25 mouse cellular contexts compared by ENCODE assay signal in the genomic region with DNA sequence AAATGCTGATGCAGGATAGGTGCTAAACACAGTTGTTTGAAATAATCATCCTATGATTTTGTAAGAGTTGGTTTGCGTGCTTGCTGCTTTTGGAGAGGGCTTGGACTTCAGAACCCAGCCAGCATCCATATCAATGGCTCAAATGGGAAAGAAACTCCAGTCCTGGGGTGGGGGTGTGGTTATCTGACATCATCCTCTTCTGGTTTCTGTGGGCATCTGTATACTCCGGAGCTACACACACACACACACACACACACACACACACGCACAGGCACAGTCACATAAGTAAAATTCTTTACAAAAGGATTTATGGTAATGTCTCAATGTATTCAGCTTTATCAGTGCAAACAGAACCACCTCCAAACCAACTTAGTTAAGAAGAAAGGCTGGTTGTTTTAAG. TPM values are rescaled to one million over a fixed set of nuclear protein-coding genes. Genes with fewer than 3 reads are reported as not detected.
A peak's percentile ranks its signal among the peaks of the same experiment; 100 is the strongest.
DNase-seq lines count a peak whose midpoint lies in the region; ATAC-seq and TF ChIP-seq lines count a peak whose summit lies in the region.
"Had no signal": no experiment of that assay in that cellular context is flagged by ENCODE, and none has a peak within 500 bp of the region (broad histone marks: within the 10 kb centered on the region; RNA-seq: fewer than 3 reads in every experiment).

No protein-coding gene starts in this region.

- no peak for TF ChIP-seq CTCF in intestine, postnatal 0 days (IDR thresholded peaks at IDR 0.05; ENCODE audit: low read depth)
- TF ChIP-seq CTCF in lung, postnatal 0 days (IDR thresholded peaks at IDR 0.05), result no peak

- no peak overlapping the region for H3K4me3 ChIP-seq in intestine, embryonic 15.5 days (replicated peaks)
- H3K4me3 ChIP-seq in intestine, postnatal 0 days (ENCODE audit: low read depth, low read length), result no peak overlapping the region
- no peak overlapping the region for H3K4me3 ChIP-seq in lung, postnatal 0 days (ENCODE audit: low read depth, low read length)
- H3K4me3 ChIP-seq in stomach, embryonic 14.5 days (ENCODE audit: low read depth, low read length), result no peak overlapping the region
- H3K4me3 ChIP-seq: embryonic facial prominence, embryonic 10.5 days; erythroblast, embryonic 14.5 days; forebrain, embryonic 10.5 days; heart, embryonic 15.5 days had no signal

- 60% methylated on average over 3 of the region's 3 CpGs for WGBS in intestine, embryonic 15.5 days
- 60% methylated on average over 3 of the region's 3 CpGs for WGBS in intestine, postnatal 0 days
- WGBS in lung, postnatal 0 days, result 33% methylated on average over 3 of the region's 3 CpGs
- WGBS in stomach, embryonic 14.5 days, result 66% methylated on average over 3 of the region's 3 CpGs

- 0 out of 2 replicates have a peak overlapping the region, but pooled peaks have one; percentile 4 for H3K27ac ChIP-seq in intestine, embryonic 15.5 days
- H3K27ac ChIP-seq in intestine, postnatal 0 days (ENCODE audit: low read depth, low read length), result no peak overlapping the region
- peak overlapping the region; percentile 49; the same call in 1 of the 2 replicates for H3K27ac ChIP-seq in lung, postnatal 0 days (ENCODE audit: low read length)
- peak overlapping the region; percentile 58; the same call in 1 of the 2 replicates for H3K27ac ChIP-seq in stomach, embryonic 14.5 days (ENCODE audit: low read length)
- H3K27ac ChIP-seq: embryonic facial prominence, embryonic 10.5 days; forebrain, embryonic 10.5 days; heart, embryonic 15.5 days; hindbrain, embryonic 14.5 days had no signal

- H3K4me1 ChIP-seq in intestine, embryonic 15.5 days (replicated peaks), result peaks cover 10% of the 10 kb centered on the region
- no peaks in the 10 kb centered on the region for H3K4me1 ChIP-seq in intestine, postnatal 0 days (replicated peaks; ENCODE audit: control insufficient read depth, insufficient read depth, low read length)
- H3K4me1 ChIP-seq in lung, postnatal 0 days (ENCODE audit: insufficient read depth, low read depth, low read length), result peaks cover 7% of the 10 kb centered on the region; the same call in 1 of the 2 replicates
- H3K4me1 ChIP-seq in stomach, embryonic 14.5 days (ENCODE audit: control insufficient read depth, insufficient read depth, low read length), result 0 out of 2 replicates have a peak, but pooled peaks cover 5% of the 10 kb centered on the region

- no peak for DNase-seq in lung, postnatal 0 days (ENCODE audit: low spot score)
- no peak for DNase-seq in lung, postnatal 4 days
- DNase-seq in right cerebral cortex, postnatal 14 days, result no peak
- DNase-seq: adrenal gland, adult 2 months; adrenal gland, postnatal 25 days; cerebellum, adult 18-20 months; cerebellum, adult 9-11 months; cerebellum, postnatal 36 days; gastrocnemius, postnatal 36 days; heart, postnatal 14 days had no signal

- no peaks in the 10 kb centered on the region for H3K9me3 ChIP-seq in intestine, embryonic 15.5 days
- H3K9me3 ChIP-seq in intestine, postnatal 0 days (ENCODE audit: control insufficient read depth), result no peaks in the 10 kb centered on the region
- no peaks in the 10 kb centered on the region for H3K9me3 ChIP-seq in lung, postnatal 0 days (ENCODE audit: low read length)
- H3K9me3 ChIP-seq in stomach, embryonic 14.5 days (ENCODE audit: control insufficient read depth, low read depth, low read length), result no peaks in the 10 kb centered on the region
- H3K9me3 ChIP-seq: embryonic facial prominence, embryonic 10.5 days; forebrain, embryonic 10.5 days; heart, embryonic 15.5 days had no signal

- ATAC-seq in intestine, embryonic 15.5 days, result peak; percentile 11
- ATAC-seq in intestine, postnatal 0 days, result no peak
- ATAC-seq in lung, postnatal 0 days, result peak; percentile 36; the same call in 1 of the 2 replicates
- ATAC-seq in stomach, embryonic 14.5 days (ENCODE audit: insufficient number of reproducible peaks, insufficient read depth, low FRiP score, low read depth), result peak; percentile 53
- ATAC-seq in erythroblast, adult 5-6 weeks (replicated peaks; ENCODE audit: low FRiP score, poor library complexity, severe bottlenecking), result no peak
- ATAC-seq: forebrain, embryonic 14.5 days; Patski had no signal

- peaks cover 35% of the 10 kb centered on the region for H3K27me3 ChIP-seq in intestine, embryonic 15.5 days (replicated peaks)
- H3K27me3 ChIP-seq in intestine, postnatal 0 days (replicated peaks; ENCODE audit: control insufficient read depth, insufficient read depth, low read length), result peaks cover 43% of the 10 kb centered on the region
- H3K27me3 ChIP-seq in lung, postnatal 0 days (replicated peaks; ENCODE audit: insufficient read depth, low read length), result peaks cover 25% of the 10 kb centered on the region
- peaks cover 27% of the 10 kb centered on the region for H3K27me3 ChIP-seq in stomach, embryonic 14.5 days (ENCODE audit: control insufficient read depth, insufficient read depth, low read length)

- no peak for TF ChIP-seq EP300 in lung, postnatal 0 days (IDR thresholded peaks at IDR 0.05)

- no peak overlapping the region for H3K9ac ChIP-seq in intestine, embryonic 15.5 days
- H3K9ac ChIP-seq in intestine, postnatal 0 days (ENCODE audit: low read depth, low read length), result no peak overlapping the region
- H3K9ac ChIP-seq in lung, postnatal 0 days (replicated peaks; ENCODE audit: low read depth), result no peak overlapping the region
- no peak overlapping the region for H3K9ac ChIP-seq in stomach, embryonic 14.5 days (replicated peaks; ENCODE audit: low read depth, low read length)
- H3K9ac ChIP-seq: heart, embryonic 15.5 days; hindbrain, embryonic 14.5 days had no signal

- H3K4me2 ChIP-seq in intestine, embryonic 15.5 days (replicated peaks), result no peak overlapping the region
- H3K4me2 ChIP-seq in intestine, postnatal 0 days (replicated peaks; ENCODE audit: low read depth), result no peak overlapping the region
- H3K4me2 ChIP-seq in lung, postnatal 0 days (replicated peaks; ENCODE audit: low read depth, low read length), result no peak overlapping the region
- no peak overlapping the region for H3K4me2 ChIP-seq in stomach, embryonic 14.5 days (replicated peaks; ENCODE audit: low read depth, low read length)
- H3K4me2 ChIP-seq: heart, embryonic 11.5 days; heart, embryonic 15.5 days; hindbrain, embryonic 14.5 days had no signal

- no peaks in the 10 kb centered on the region for H3K36me3 ChIP-seq in intestine, embryonic 15.5 days
- no peaks in the 10 kb centered on the region for H3K36me3 ChIP-seq in intestine, postnatal 0 days (ENCODE audit: control insufficient read depth, insufficient read depth)
- H3K36me3 ChIP-seq in lung, postnatal 0 days (ENCODE audit: insufficient read depth, low read length), result no peaks in the 10 kb centered on the region
- H3K36me3 ChIP-seq in stomach, embryonic 14.5 days (ENCODE audit: control insufficient read depth, insufficient read depth, low read length), result no peaks in the 10 kb centered on the region
- H3K36me3 ChIP-seq: embryonic facial prominence, embryonic 10.5 days; forebrain, embryonic 10.5 days; heart, embryonic 15.5 days had no signal

RNA-seq across cellular contexts. Expression of a gene that starts 6.4 kb away (rescaled TPM):
- 0.09 TPM in 1 of 2 replicates, not detected in the other for polyA plus RNA-seq in intestine, embryonic 15.5 days (2015; fragmentation: Nextera tagmentation; extraction: Ambion mirVana)
- not detected in 2 replicates for polyA plus RNA-seq in intestine, postnatal 0 days (2015; fragmentation: Nextera tagmentation; extraction: Ambion mirVana)
- polyA plus RNA-seq in lung, postnatal 0 days (2015; fragmentation: Nextera tagmentation; extraction: Ambion mirVana), result 1.1 and 1.5 TPM in 2 replicates
- polyA plus RNA-seq in stomach, embryonic 14.5 days (2014; fragmentation: Nextera tagmentation; extraction: Ambion mirVana), result 0.17 TPM in 2 replicates
- not detected in 2 replicates for total RNA-seq in erythroblast, adult 5-6 weeks (2015; ENCODE audit: low replicate concordance)
- total RNA-seq in erythroblast, adult 5-6 weeks (2017; ENCODE audit: low replicate concordance), result not detected in 2 replicates
- total RNA-seq: adrenal gland, adult 2 months; adrenal gland, postnatal 25 days; CH12.LX; gastrocnemius, adult 8-10 months; gastrocnemius, postnatal 36 days; heart, postnatal 14 days; hematopoietic stem cell, adult 5-6 weeks had no signal
- polyA plus RNA-seq: adrenal gland, adult 2 months; erythroblast, embryonic 14.5 days; heart, embryonic 11.5 days had no signal

RNA-seq across cellular contexts. Expression of a gene that starts 12.5 kb away (rescaled TPM):
- polyA plus RNA-seq in intestine, embryonic 15.5 days (2015; fragmentation: Nextera tagmentation; extraction: Ambion mirVana), result 0.27 and 0.34 TPM in 2 replicates
- 0.10 and 0.12 TPM in 2 replicates for polyA plus RNA-seq in intestine, postnatal 0 days (2015; fragmentation: Nextera tagmentation; extraction: Ambion mirVana)
- 6.0 and 6.2 TPM in 2 replicates for polyA plus RNA-seq in lung, postnatal 0 days (2015; fragmentation: Nextera tagmentation; extraction: Ambion mirVana)
- polyA plus RNA-seq in stomach, embryonic 14.5 days (2014; fragmentation: Nextera tagmentation; extraction: Ambion mirVana), result 0.35 and 0.67 TPM in 2 replicates
- total RNA-seq in erythroblast, adult 5-6 weeks (2015; ENCODE audit: low replicate concordance), result 5.2 and 10.0 TPM in 2 replicates
- 2.0 TPM in 2 replicates for total RNA-seq in erythroblast, adult 5-6 weeks (2017; ENCODE audit: low replicate concordance)
- total RNA-seq: gastrocnemius, adult 8-10 months; gastrocnemius, postnatal 36 days had no signal
- polyA plus RNA-seq: erythroblast, embryonic 14.5 days had no signal

RNA-seq across cellular contexts. Expression of a gene that starts 34.8 kb away (rescaled TPM):
- not detected in 2 replicates for polyA plus RNA-seq in intestine, embryonic 15.5 days (2015; fragmentation: Nextera tagmentation; extraction: Ambion mirVana)
- not detected in 2 replicates for polyA plus RNA-seq in intestine, postnatal 0 days (2015; fragmentation: Nextera tagmentation; extraction: Ambion mirVana)
- 0.47 and 0.73 TPM in 2 replicates for polyA plus RNA-seq in lung, postnatal 0 days (2015; fragmentation: Nextera tagmentation; extraction: Ambion mirVana)
- not detected in 2 replicates for polyA plus RNA-seq in stomach, embryonic 14.5 days (2014; fragmentation: Nextera tagmentation; extraction: Ambion mirVana)
- total RNA-seq in erythroblast, adult 5-6 weeks (2015; ENCODE audit: low replicate concordance), result not detected in 2 replicates
- total RNA-seq in erythroblast, adult 5-6 weeks (2017; ENCODE audit: low replicate concordance), result not detected in 2 replicates
- total RNA-seq: adrenal gland, adult 2 months; adrenal gland, postnatal 25 days; CH12.LX; gastrocnemius, adult 8-10 months; gastrocnemius, postnatal 36 days; heart, postnatal 14 days; hematopoietic stem cell, adult 5-6 weeks had no signal
- polyA plus RNA-seq: adrenal gland, adult 2 months; erythroblast, embryonic 14.5 days; Patski had no signal

RNA-seq across cellular contexts. Expression of a gene that starts 46.1 kb away (rescaled TPM):
- polyA plus RNA-seq in intestine, embryonic 15.5 days (2015; fragmentation: Nextera tagmentation; extraction: Ambion mirVana), result 106 and 119 TPM in 2 replicates
- 50.4 and 51.7 TPM in 2 replicates for polyA plus RNA-seq in intestine, postnatal 0 days (2015; fragmentation: Nextera tagmentation; extraction: Ambion mirVana)
- 132 and 135 TPM in 2 replicates for polyA plus RNA-seq in lung, postnatal 0 days (2015; fragmentation: Nextera tagmentation; extraction: Ambion mirVana)
- polyA plus RNA-seq in stomach, embryonic 14.5 days (2014; fragmentation: Nextera tagmentation; extraction: Ambion mirVana), result 164 and 166 TPM in 2 replicates
- total RNA-seq in erythroblast, adult 5-6 weeks (2015; ENCODE audit: low replicate concordance), result not detected in 2 replicates
- not detected in 2 replicates for total RNA-seq in erythroblast, adult 5-6 weeks (2017; ENCODE audit: low replicate concordance)
- total RNA-seq: CH12.LX; hematopoietic stem cell, adult 5-6 weeks had no signal
- polyA plus RNA-seq: erythroblast, embryonic 14.5 days had no signal

Comparison
In these comparisons a context has a peak if more than half of its experiments do, and no peak if none do; other contexts are left out.
1. ATAC-seq: peak in intestine, embryonic 15.5 days (single experiment), lung, postnatal 0 days (single experiment) and stomach, embryonic 14.5 days (single experiment); none in intestine, postnatal 0 days (single experiment) and erythroblast, adult 5-6 weeks (single experiment).